Mouse (Mus musculus): ENCODE measurements around the gene Alad. TPM values are rescaled to one million over a fixed set of nuclear protein-coding genes. Genes with fewer than 3 reads are reported as not detected.

Alad gene
- polyA plus RNA-seq, 1 experiment, result 26.9 TPM

GRCm38 (mm10) chr4:62520892-62521400 lies 1.2 kb upstream of the Alad start:
- Histone ChIP-seq H3K9me3 (replicated peaks; ENCODE audit: control insufficient read depth, insufficient read depth, low read length, poor library complexity, severe bottlenecking) (no peaks in the 10 kb centered on the region), H3K4me1 (ENCODE audit: control insufficient read depth, insufficient read depth, low read length) (no peaks in the 10 kb centered on the region), H3K9ac (ENCODE audit: low read depth, poor library complexity, severe bottlenecking) (peak overlapping the region; percentile 28; the same call in 1 of the 2 replicates), H3K27ac (ENCODE audit: insufficient read depth, low read length) (no peak overlapping the region), H3K27me3 (ENCODE audit: control insufficient read depth, insufficient read depth, low read length, poor library complexity, severe bottlenecking) (no peaks in the 10 kb centered on the region), H3K36me3 (ENCODE audit: control insufficient read depth, insufficient read depth, low read length, poor library complexity, severe bottlenecking) (no peaks in the 10 kb centered on the region), H3K4me3 (ENCODE audit: low read depth, low read length) (no peak overlapping the region)
- TF ChIP-seq POLR2A (IDR thresholded peaks at IDR 0.05; ENCODE audit: insufficient read depth, low read length) (no peak), CTCF (IDR thresholded peaks at IDR 0.05; ENCODE audit: low read depth, low read length) (no peak)

GRCm38 (mm10) chr4:62519122-62519848 lies 433 bp downstream of the Alad start:
- H3K27me3 ChIP-seq (ENCODE audit: control insufficient read depth, insufficient read depth, low read length, poor library complexity, severe bottlenecking), result no peaks in the 10 kb centered on the region
- peak overlapping the region; percentile 65 for H3K9ac ChIP-seq (ENCODE audit: low read depth, poor library complexity, severe bottlenecking)
- no peaks in the 10 kb centered on the region for H3K36me3 ChIP-seq (ENCODE audit: control insufficient read depth, insufficient read depth, low read length, poor library complexity, severe bottlenecking)
- no peaks in the 10 kb centered on the region for H3K9me3 ChIP-seq (replicated peaks; ENCODE audit: control insufficient read depth, insufficient read depth, low read length, poor library complexity, severe bottlenecking)
- H3K27ac ChIP-seq (ENCODE audit: insufficient read depth, low read length), result no peak overlapping the region
- no peaks in the 10 kb centered on the region for H3K4me1 ChIP-seq (ENCODE audit: control insufficient read depth, insufficient read depth, low read length)
- TF ChIP-seq POLR2A (IDR thresholded peaks at IDR 0.05; ENCODE audit: insufficient read depth, low read length), result no peak
- no peak for TF ChIP-seq EP300 (IDR thresholded peaks at IDR 0.05; ENCODE audit: insufficient read depth, low read depth, low read length)
- H3K4me3 ChIP-seq (ENCODE audit: low read depth, low read length), result peak overlapping the region; percentile 80

- Histone ChIP-seq H3K9me3 (replicated peaks; ENCODE audit: control insufficient read depth, insufficient read depth, low read length, poor library complexity, severe bottlenecking) (no peaks in the 10 kb centered on the region), H3K27me3 (ENCODE audit: control insufficient read depth, insufficient read depth, low read length, poor library complexity, severe bottlenecking) (no peaks in the 10 kb centered on the region), H3K36me3 (ENCODE audit: control insufficient read depth, insufficient read depth, low read length, poor library complexity, severe bottlenecking) (no peaks in the 10 kb centered on the region), H3K4me1 (ENCODE audit: control insufficient read depth, insufficient read depth, low read length) (no peaks in the 10 kb centered on the region), H3K27ac (ENCODE audit: insufficient read depth, low read length) (no peak overlapping the region), H3K9ac (ENCODE audit: low read depth, poor library complexity, severe bottlenecking) (peak overlapping the region; percentile 65; the same call in 1 of the 2 replicates), H3K4me3 (ENCODE audit: low read depth, low read length) (peak overlapping the region; percentile 80)
- no peak for TF ChIP-seq POLR2A (IDR thresholded peaks at IDR 0.05; ENCODE audit: insufficient read depth, low read length)
- TF ChIP-seq CTCF (IDR thresholded peaks at IDR 0.05; ENCODE audit: low read depth, low read length), result no peak
- no peak for TF ChIP-seq EP300 (IDR thresholded peaks at IDR 0.05; ENCODE audit: insufficient read depth, low read depth, low read length)
These were observed 1.1 kb downstream of the Alad start for GRCm38 (mm10) chr4:62518416-62519121.

GRCm38 (mm10) chr4:62517538-62518415 lies 1.9 kb downstream of the Alad start:
- Histone ChIP-seq H3K4me3 (ENCODE audit: low read depth, low read length) (no peak overlapping the region), H3K27me3 (ENCODE audit: control insufficient read depth, insufficient read depth, low read length, poor library complexity, severe bottlenecking) (no peaks in the 10 kb centered on the region), H3K27ac (ENCODE audit: insufficient read depth, low read length) (no peak overlapping the region), H3K36me3 (ENCODE audit: control insufficient read depth, insufficient read depth, low read length, poor library complexity, severe bottlenecking) (no peaks in the 10 kb centered on the region), H3K9ac (ENCODE audit: low read depth, poor library complexity, severe bottlenecking) (no peak overlapping the region), H3K4me1 (ENCODE audit: control insufficient read depth, insufficient read depth, low read length) (no peaks in the 10 kb centered on the region), H3K9me3 (replicated peaks; ENCODE audit: control insufficient read depth, insufficient read depth, low read length, poor library complexity, severe bottlenecking) (no peaks in the 10 kb centered on the region)
- TF ChIP-seq CTCF (IDR thresholded peaks at IDR 0.05; ENCODE audit: low read depth, low read length), result no peak
- TF ChIP-seq EP300 (IDR thresholded peaks at IDR 0.05; ENCODE audit: insufficient read depth, low read depth, low read length), result no peak
- TF ChIP-seq POLR2A (IDR thresholded peaks at IDR 0.05; ENCODE audit: insufficient read depth, low read length), result no peak

- no peak overlapping the region for H3K4me3 ChIP-seq (ENCODE audit: low read depth, low read length)
- no peaks in the 10 kb centered on the region for H3K27me3 ChIP-seq (ENCODE audit: control insufficient read depth, insufficient read depth, low read length, poor library complexity, severe bottlenecking)
- no peaks in the 10 kb centered on the region for H3K4me1 ChIP-seq (ENCODE audit: control insufficient read depth, insufficient read depth, low read length)
- H3K27ac ChIP-seq (ENCODE audit: insufficient read depth, low read length), result no peak overlapping the region
- H3K9me3 ChIP-seq (replicated peaks; ENCODE audit: control insufficient read depth, insufficient read depth, low read length, poor library complexity, severe bottlenecking), result no peaks in the 10 kb centered on the region
- no peak overlapping the region for H3K9ac ChIP-seq (ENCODE audit: low read depth, poor library complexity, severe bottlenecking)
- no peak for TF ChIP-seq EP300 (IDR thresholded peaks at IDR 0.05; ENCODE audit: insufficient read depth, low read depth, low read length)
- no peak for TF ChIP-seq CTCF (IDR thresholded peaks at IDR 0.05; ENCODE audit: low read depth, low read length)
- no peak for TF ChIP-seq POLR2A (IDR thresholded peaks at IDR 0.05; ENCODE audit: insufficient read depth, low read length)
- peaks cover 2% of the 10 kb centered on the region; the same call in 1 of the 2 replicates for H3K36me3 ChIP-seq (ENCODE audit: control insufficient read depth, insufficient read depth, low read length, poor library complexity, severe bottlenecking)
These were observed 2.7 kb downstream of the Alad start for GRCm38 (mm10) chr4:62517046-62517445.

Data from ES-Bruce4 (cell line).